In genomic region chr3:142168251-142168862, GRCm38 (mm10) we compare ENCODE assay signal across 8 mouse cellular contexts. TPM values are rescaled to one million over a fixed set of nuclear protein-coding genes. Genes with fewer than 3 reads are reported as not detected.
DNase-seq lines count a peak whose midpoint lies in the region; ATAC-seq and TF ChIP-seq lines count a peak whose summit lies in the region.

No protein-coding gene starts in this region.

- no peaks in the 10 kb centered on the region for H3K27me3 ChIP-seq in testis, adult 2 months (ENCODE audit: control insufficient read depth, insufficient read depth, low read length)
- H3K27me3 ChIP-seq in liver, embryonic 13.5 days = peaks cover 31% of the 10 kb centered on the region

- H3K9ac ChIP-seq in liver, embryonic 13.5 days = no peak overlapping the region

- intact Hi-C loops in gastrocnemius, adult 2 months (cut with DNase I) = loop anchor here (10.0 kb wide), 1 partner anchor 124 kb away; no protein-coding TSS in a partner anchor
- intact Hi-C loops in left cerebral cortex, postnatal 14 days (cut with DNase I) = loop anchor here (5.0 kb wide), 1 partner anchor 281 kb away; no protein-coding TSS in a partner anchor

- no peak for TF ChIP-seq POLR2A in testis, adult 2 months (IDR thresholded peaks at IDR 0.05; ENCODE audit: control insufficient read depth, low read depth, low read length)

- H3K9me3 ChIP-seq in liver, embryonic 13.5 days (replicated peaks) = no peaks in the 10 kb centered on the region

- no peak for TF ChIP-seq CTCF in gastrocnemius, adult 2 months (IDR thresholded peaks at IDR 0.05)
- TF ChIP-seq CTCF in testis, adult 2 months (IDR thresholded peaks at IDR 0.05; ENCODE audit: control insufficient read depth, insufficient read depth, insufficient replicate concordance, low read depth, low read length) = no peak

- H3K4me1 ChIP-seq in testis, adult 2 months (ENCODE audit: control insufficient read depth, insufficient read depth, low read length) = peaks cover 13% of the 10 kb centered on the region
- H3K4me1 ChIP-seq in liver, embryonic 13.5 days (replicated peaks) = no peaks in the 10 kb centered on the region

- no peak for ATAC-seq in liver, embryonic 13.5 days (ENCODE audit: low read depth)
- no peak for ATAC-seq in granulocyte monocyte progenitor cell, adult 5-6 weeks (replicated peaks; ENCODE audit: poor library complexity, severe bottlenecking)

- WGBS in liver, embryonic 13.5 days (ENCODE audit: insufficient replicate concordance) = 13% methylated on average over 9 of the region's 9 CpGs

- H3K27ac ChIP-seq in gastrocnemius, adult 2 months = peak overlapping the region; percentile 73
- no peak overlapping the region for H3K27ac ChIP-seq in testis, adult 2 months (ENCODE audit: control insufficient read depth, insufficient read depth, low read depth, low read length)
- H3K27ac ChIP-seq in liver, embryonic 13.5 days = no peak overlapping the region

- H3K4me3 ChIP-seq in gastrocnemius, adult 2 months = peak overlapping the region; percentile 79
- H3K4me3 ChIP-seq in testis, adult 2 months (ENCODE audit: control insufficient read depth, low read depth, low read length) = peak overlapping the region; percentile 65
- peak overlapping the region; percentile 45 for H3K4me3 ChIP-seq in liver, embryonic 13.5 days (replicated peaks)

- DNase-seq in gastrocnemius, adult 2 months = no peak
- no peak for DNase-seq in gastrocnemius, adult 18-20 months (ENCODE audit: low spot score)
- DNase-seq in testis, postnatal 14 days (ENCODE audit: low spot score) = no peak
- no peak for DNase-seq in liver, embryonic 13.5 days
- no peak for DNase-seq in thymus, postnatal 0 days (ENCODE audit: low spot score)
- no peak for DNase-seq in left cerebral cortex, postnatal 14 days (ENCODE audit: low spot score in 2 of 2)

- no peaks in the 10 kb centered on the region for H3K36me3 ChIP-seq in testis, adult 2 months (ENCODE audit: control insufficient read depth, insufficient read depth, low read length)
- H3K36me3 ChIP-seq in liver, embryonic 13.5 days = no peaks in the 10 kb centered on the region

- H3K4me2 ChIP-seq in liver, embryonic 13.5 days = peak overlapping the region; percentile 59

RNA-seq across cellular contexts. Expression of gene Bmpr1b, which starts 0.9 kb away (rescaled TPM):
- total RNA-seq in gastrocnemius, adult 2 months (2021) = 1 to 10 TPM; 4.1 to 4.6 TPM
- 1 to 10 TPM; 4.8 to 7.8 TPM for total RNA-seq in gastrocnemius, adult 18-20 months (2021)
- polyA plus RNA-seq in testis, adult 2 months (2012; rRNA removed) = 0.10 and 0.51 TPM in 2 replicates
- 0.18 and 0.19 TPM in 2 replicates for polyA plus RNA-seq in liver, embryonic 13.5 days (2015; fragmentation: Nextera tagmentation; extraction: Ambion mirVana)
- total RNA-seq in granulocyte monocyte progenitor cell, adult 5-6 weeks (2014; fragmentation: Nextera tagmentation) = not detected in 2 replicates
- not detected in 2 replicates for total RNA-seq in granulocyte monocyte progenitor cell, adult 5-6 weeks (2017)
- polyA plus RNA-seq in thymus, postnatal 0 days (2015; fragmentation: Nextera tagmentation; extraction: Ambion mirVana) = 0.35 and 0.51 TPM in 2 replicates
- total RNA-seq in left cerebral cortex, postnatal 14 days (2021) = 10 to 100 TPM; 14.3 to 16.4 TPM

Comparison
In these comparisons a context has a peak if more than half of its experiments do, and no peak if none do; other contexts are left out.
1. RNA of gene Bmpr1b, which starts 0.9 kb away (total RNA-seq): 14.3 to 16.4 TPM in left cerebral cortex, postnatal 14 days, 4.8 to 7.8 TPM in gastrocnemius, adult 18-20 months and 4.1 to 4.6 TPM in gastrocnemius, adult 2 months; not detected in granulocyte monocyte progenitor cell, adult 5-6 weeks; every median in the first group is over 4 times any median in the second.
2. Peak in every context shown above with its lines, with median percentiles within 50 percentile points of each other: H3K4me3 ChIP-seq.